Mouse (Mus musculus): ENCODE data around the gene Rpl36-ps4. TPM values are rescaled to one million over a fixed set of nuclear protein-coding genes. Genes with fewer than 3 reads are reported as not detected.
"Not testable (repeated sequence)": the region's sequence is repeated elsewhere in the genome, so short reads cannot be mapped to it uniquely, and the experiment has no call there.

Gene Rpl36-ps4
- total RNA-seq, 4 experiments from 2014 or later = not detected

- peak; percentile 50 for DNase-seq
Observed at GRCm38 (mm10) chr17:87948965-87949584, 28.3 kb downstream of the Rpl36-ps4 start.

- not testable (repeated sequence) for DNase-seq
Observed at GRCm38 (mm10) chr17:87954618-87955124, 33.9 kb downstream of the Rpl36-ps4 start.

DNA sequence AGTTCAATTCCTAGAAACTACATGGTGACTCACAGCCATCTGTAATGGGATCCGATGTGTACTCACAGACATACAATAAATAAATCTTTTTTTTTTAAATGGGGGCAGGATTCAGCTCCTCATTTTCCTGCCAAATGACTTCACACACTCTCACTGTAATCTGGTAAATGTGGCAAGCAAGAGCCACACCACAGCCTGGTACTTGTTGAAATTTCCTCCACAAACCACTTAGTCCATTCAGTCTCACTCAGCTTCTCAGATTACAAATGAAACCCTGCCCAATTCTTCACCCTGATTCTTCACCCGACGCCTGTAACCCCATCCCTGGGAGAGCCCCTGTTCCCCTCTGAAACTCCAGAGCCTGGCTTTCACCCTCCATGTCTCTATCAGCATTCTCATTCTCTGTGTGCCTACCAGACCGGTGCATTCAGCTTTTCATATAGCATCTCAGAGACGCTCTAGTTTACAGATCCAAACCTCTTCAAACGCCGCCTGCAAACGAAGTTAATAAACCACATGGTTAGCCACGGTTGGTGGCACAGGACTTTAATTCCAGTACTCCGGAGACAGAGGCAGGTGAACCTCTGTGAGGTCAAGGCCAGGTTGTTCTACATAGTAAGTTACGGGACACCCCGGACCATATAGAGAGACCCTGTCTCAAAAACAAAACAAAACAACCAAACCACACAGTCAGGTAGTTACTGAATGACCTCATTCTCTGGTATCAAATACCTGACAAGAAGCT is 36.5 kb downstream of the Rpl36-ps4 start:
- no peak for DNase-seq

- DNase-seq = no peak
Observed at GRCm38 (mm10) chr17:87958283-87958682, 37.5 kb downstream of the Rpl36-ps4 start.

DNA sequence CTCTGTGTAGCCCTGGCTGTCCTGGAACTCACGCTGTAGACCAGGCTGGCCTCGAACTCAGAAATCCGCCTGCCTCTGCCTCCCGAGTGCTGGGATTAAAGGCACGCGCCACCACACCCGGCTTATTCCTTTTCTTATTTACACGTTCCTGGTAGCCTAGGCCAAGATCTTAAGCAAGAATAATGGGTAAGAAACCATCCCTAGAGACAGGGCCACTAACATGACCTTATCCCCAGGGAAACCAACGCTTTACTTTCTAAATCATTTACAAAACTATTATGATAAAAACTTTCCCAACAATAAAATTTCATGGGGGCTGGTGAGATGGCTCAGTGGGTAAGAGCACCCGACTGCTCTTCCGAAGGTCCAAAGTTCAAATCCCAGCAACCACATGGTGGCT is 38.6 kb downstream of the Rpl36-ps4 start:
- DNase-seq = not testable (repeated sequence)

- DNase-seq = not testable (repeated sequence)
Observed at GRCm38 (mm10) chr17:87959931-87960330, 39.2 kb downstream of the Rpl36-ps4 start.

- no peak for DNase-seq
Observed at GRCm38 (mm10) chr17:87963081-87964075, 42.6 kb downstream of the Rpl36-ps4 start.

DNA sequence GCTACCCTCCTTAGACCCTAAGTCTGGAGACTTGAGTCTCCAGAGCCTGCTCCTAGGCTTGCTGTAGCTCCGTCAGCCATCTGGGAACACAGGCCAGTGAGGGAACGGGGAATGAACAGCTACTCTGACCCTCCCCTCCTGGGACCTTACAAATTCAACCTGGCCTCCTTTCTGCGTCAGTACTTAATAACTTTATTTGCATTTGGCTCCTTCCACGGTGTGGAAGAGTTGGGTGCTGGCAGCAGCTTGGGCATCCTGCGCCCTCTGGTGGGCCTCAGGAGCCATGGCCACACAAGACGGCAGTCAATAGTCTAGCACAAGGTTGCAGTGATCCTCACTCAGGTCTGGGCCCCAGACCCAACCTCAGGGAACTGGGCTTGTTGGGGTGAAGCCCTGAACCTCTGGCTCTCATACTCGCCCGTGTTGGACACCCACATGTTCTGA is 47.7 kb downstream of the Rpl36-ps4 start:
- DNase-seq = not testable (repeated sequence)

Other genes starting within 250 kb of the Rpl36-ps4 start
- 10 to 100 TPM; 20.8 to 27.1 (median 23.5) TPM for gene Msh2, start 248.6 kb upstream of the Rpl36-ps4 start, total RNA-seq (2022)
- gene Kcnk12, start 123.0 kb upstream of the Rpl36-ps4 start, total RNA-seq (2022) = under 1 TPM; 0.14 to 0.54 (median 0.19) TPM
- 10 to 100 TPM; 14.6 to 17.4 (median 15.4) TPM for gene Msh6, start 54.1 kb downstream of the Rpl36-ps4 start, total RNA-seq (2022)
- 10 to 100 TPM; 56.1 to 65.6 (median 64.3) TPM for gene Fbxo11, start 144.3 kb downstream of the Rpl36-ps4 start, total RNA-seq (2022)